Mouse (Mus musculus): ENCODE measurements around the gene Mfap1a.
A peak's percentile ranks its signal among the peaks of the same experiment; 100 is the strongest.

GRCm38 (mm10) chr2:121456692-121457642 lies 49.5 kb downstream of the Mfap1a start, which contains the start of gene Serinc4:
- TF ChIP-seq CTCF (IDR thresholded peaks at IDR 0.05; ENCODE audit: borderline replicate concordance, extremely low read depth, insufficient read depth, insufficient read length): no peak
- peak; percentile 42; the same call in 1 of the 2 replicates for TF ChIP-seq POLR2A (IDR thresholded peaks at IDR 0.05; ENCODE audit: borderline replicate concordance, extremely low read depth, insufficient read depth, insufficient read length, poor library complexity, severe bottlenecking)

All from brain, embryonic 14.5 days (tissue).